Mouse (Mus musculus): ENCODE measurements around the gene Tmprss7.

GRCm38 (mm10) chr16:45711263-45711662, 17.8 kb upstream of the Tmprss7 start:
- TF ChIP-seq CTCF (conservative IDR thresholded peaks at IDR 0.05; ENCODE audit: low read length) (no peak; the same call in 1 of the 2 replicates), POU5F1 (IDR thresholded peaks at IDR 0.05; ENCODE audit: borderline replicate concordance, low read length) (no peak), NANOG (IDR thresholded peaks at IDR 0.05; ENCODE audit: borderline replicate concordance, low read length) (no peak)
